Mouse (Mus musculus): ENCODE measurements around the gene Trmt11.

DNA sequence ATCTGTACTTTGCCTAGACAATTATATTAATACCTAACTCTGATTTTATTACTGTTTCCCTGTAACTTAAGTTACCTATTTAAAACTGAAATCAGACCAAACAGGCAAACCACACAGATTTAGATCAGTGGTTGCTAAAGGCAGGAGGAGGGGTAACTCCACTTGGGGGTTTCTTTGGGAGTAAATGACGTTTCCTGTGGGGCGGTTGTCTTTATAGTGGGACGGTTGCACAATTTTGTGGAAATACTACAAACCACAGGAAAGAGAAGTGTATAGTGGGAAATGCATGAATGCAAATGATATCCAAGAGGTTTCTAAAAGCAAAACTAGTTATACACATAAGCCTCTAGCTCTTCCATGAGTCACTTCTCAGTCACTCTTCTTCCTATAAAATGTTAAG, 50.6 kb downstream of the Trmt11 start:
- TF ChIP-seq CTCF (IDR thresholded peaks at IDR 0.05; ENCODE audit: low read depth) (no peak), EP300 (IDR thresholded peaks at IDR 0.05; ENCODE audit: low read depth) (no peak)
